Mouse (Mus musculus) forebrain, embryonic 16.5 days (tissue): ENCODE measurements around the gene Klrb1c. TPM values are rescaled to one million over a fixed set of nuclear protein-coding genes. Genes with fewer than 3 reads are reported as not detected.
A peak's percentile ranks its signal among the peaks of the same experiment; 100 is the strongest.

Experiments used
- ATAC-seq: fragments of 200-750 bp; cut with Nextera tagmentation; 2 replicates; pipeline ENCODE4 v1.8.0; 2017; ENCODE audit warnings: mild to moderate bottlenecking, moderate library complexity
- H3K27ac ChIP-seq: fragments of 300-500 bp; sonication (generic); 2 replicates; pipeline ENCODE4 v1.5.1; 2014; ENCODE audit warnings: low read length, control low read depth
- H3K27me3 ChIP-seq: fragments of 300-500 bp; sonication (generic); replicated peaks from 2 replicates; pipeline ENCODE4 v1.6.1; 2014; ENCODE audit warnings: low read length; ENCODE audit not compliant: control insufficient read depth, insufficient read depth
- H3K36me3 ChIP-seq: fragments of 300-500 bp; sonication (generic); 2 replicates; pipeline ENCODE4 v1.6.1; 2014; ENCODE audit not compliant: control insufficient read depth, insufficient read depth
- H3K4me1 ChIP-seq: fragments of 300-500 bp; sonication (generic); replicated peaks from 2 replicates; pipeline ENCODE4 v1.6.1; 2014; ENCODE audit warnings: low read length; ENCODE audit not compliant: control insufficient read depth, insufficient read depth
- H3K4me2 ChIP-seq: fragments of 300-500 bp; sonication (generic); 2 replicates; pipeline ENCODE4 v1.6.1; 2014; ENCODE audit warnings: mild to moderate bottlenecking, low read length, control low read depth
- H3K4me3 ChIP-seq: fragments of 300-500 bp; sonication (generic); replicated peaks from 2 replicates; pipeline ENCODE4 v1.5.1; 2014; ENCODE audit warnings: mild to moderate bottlenecking, low read length, control low read depth
- H3K9ac ChIP-seq: fragments of 300-500 bp; sonication (generic); replicated peaks from 2 replicates; pipeline ENCODE4 v1.6.1; 2014; ENCODE audit warnings: low read depth, low read length, control low read depth
- H3K9me3 ChIP-seq: fragments of 300-500 bp; sonication (generic); 2 replicates; pipeline ENCODE4 v1.6.1; 2016; ENCODE audit warnings: low read length; ENCODE audit not compliant: control insufficient read depth
- WGBS: fragments of 180-500 bp; shearing (Covaris S2); extraction: QIAGEN DNeasy Blood & Tissue Kit; methylation state at CpG from one replicate; pipeline ENCODE4 v1.1.7; 2014; 5-methylcytosine and 5-hydroxymethylcytosine counted together
- polyA plus RNA-seq: library from polyadenylated mRNA; unstranded; fragments of >200 nt; fragmentation: Nextera tagmentation; extraction: Ambion mirVana; gene quantifications from 2 replicates; pipeline ENCODE4 v1.2.1, GENCODE M21; 2015

The Klrb1c gene
- 0.15 TPM in 1 of 2 replicates, not detected in the other for polyA plus RNA-seq

GRCm38 (mm10) chr6:128789115-128789514 is at the start of gene Klrb1c:
Gene Klrb1c, minus strand, starts transcription at chr6:128789215.
- H3K27ac ChIP-seq = no peak within 1 kb of the TSS
- no peak for ATAC-seq
- no peak within 1 kb of the TSS for H3K4me3 ChIP-seq
- no peak within 1 kb of the TSS for H3K4me2 ChIP-seq
- H3K27me3 ChIP-seq = no peaks in the 10 kb centered on the region
- H3K9ac ChIP-seq = no peak within 1 kb of the TSS
- H3K36me3 ChIP-seq = no peaks in the 10 kb centered on the region
- no peaks in the 10 kb centered on the region for H3K4me1 ChIP-seq
- WGBS = 90% methylated on average over 2 of the region's 2 CpGs
- H3K9me3 ChIP-seq = no peaks in the 10 kb centered on the region

- under 1% methylated on average over 14 of the region's 14 CpGs for WGBS
- Histone ChIP-seq H3K36me3 (no peaks in the 10 kb centered on the region), H3K4me3 (peak overlapping the region; percentile 93), H3K9ac (peak overlapping the region; percentile 49), H3K27ac (peak overlapping the region; percentile 94), H3K27me3 (no peaks in the 10 kb centered on the region), H3K9me3 (no peaks in the 10 kb centered on the region), H3K4me1 (peaks cover 19% of the 10 kb centered on the region), H3K4me2 (peak overlapping the region; percentile 49)
- peak; percentile 34 for ATAC-seq
These were observed 48.7 kb upstream of the Klrb1c start for GRCm38 (mm10) chr6:128837454-128838341.

GRCm38 (mm10) chr6:128836955-128837334 is 47.9 kb upstream of the Klrb1c start:
- H3K4me3 ChIP-seq = peak overlapping the region; percentile 93
- peaks cover 15% of the 10 kb centered on the region for H3K4me1 ChIP-seq
- H3K4me2 ChIP-seq = peak overlapping the region; percentile 49
- peak overlapping the region; percentile 94 for H3K27ac ChIP-seq
- no peaks in the 10 kb centered on the region for H3K36me3 ChIP-seq
- no peaks in the 10 kb centered on the region for H3K27me3 ChIP-seq
- no peak for ATAC-seq
- no peak overlapping the region for H3K9ac ChIP-seq
- no peaks in the 10 kb centered on the region for H3K9me3 ChIP-seq
- WGBS = 79% methylated on average over 6 of the region's 6 CpGs

GRCm38 (mm10) chr6:128836191-128836954 is 47.4 kb upstream of the Klrb1c start:
- no peak for ATAC-seq
- 75% methylated on average over 8 of the region's 8 CpGs for WGBS
- Histone ChIP-seq H3K27ac (no peak overlapping the region), H3K27me3 (no peaks in the 10 kb centered on the region), H3K36me3 (no peaks in the 10 kb centered on the region), H3K4me2 (no peak overlapping the region), H3K9me3 (no peaks in the 10 kb centered on the region), H3K4me3 (no peak overlapping the region), H3K4me1 (peaks cover 11% of the 10 kb centered on the region), H3K9ac (no peak overlapping the region)

- 89% methylated on average over 4 of the region's 4 CpGs for WGBS
- no peaks in the 10 kb centered on the region for H3K27me3 ChIP-seq
- no peak overlapping the region for H3K9ac ChIP-seq
- ATAC-seq = no peak
- H3K27ac ChIP-seq = no peak overlapping the region
- no peak overlapping the region for H3K4me3 ChIP-seq
- H3K9me3 ChIP-seq = no peaks in the 10 kb centered on the region
- peaks cover 11% of the 10 kb centered on the region for H3K4me1 ChIP-seq
- H3K36me3 ChIP-seq = no peaks in the 10 kb centered on the region
- H3K4me2 ChIP-seq = no peak overlapping the region
These were observed 46.6 kb upstream of the Klrb1c start for GRCm38 (mm10) chr6:128835571-128835970.

- H3K4me2 ChIP-seq = no peak overlapping the region
- no peak overlapping the region for H3K4me3 ChIP-seq
- no peaks in the 10 kb centered on the region for H3K36me3 ChIP-seq
- ATAC-seq = no peak
- no peak overlapping the region for H3K9ac ChIP-seq
- H3K9me3 ChIP-seq = no peaks in the 10 kb centered on the region
- H3K27ac ChIP-seq = no peak overlapping the region
- WGBS = 89% methylated on average over 10 of the region's 10 CpGs
- peaks cover 5% of the 10 kb centered on the region for H3K4me1 ChIP-seq
- no peaks in the 10 kb centered on the region for H3K27me3 ChIP-seq
These were observed 44.0 kb upstream of the Klrb1c start for GRCm38 (mm10) chr6:128833046-128833445.

GRCm38 (mm10) chr6:128829837-128830236 is 40.8 kb upstream of the Klrb1c start:
- WGBS = 69% methylated on average over 4 of the region's 4 CpGs
- H3K27ac ChIP-seq = no peak overlapping the region
- no peaks in the 10 kb centered on the region for H3K4me1 ChIP-seq
- H3K9me3 ChIP-seq = no peaks in the 10 kb centered on the region
- ATAC-seq = no peak
- no peak overlapping the region for H3K4me3 ChIP-seq
- H3K36me3 ChIP-seq = no peaks in the 10 kb centered on the region
- no peak overlapping the region for H3K4me2 ChIP-seq
- no peak overlapping the region for H3K9ac ChIP-seq
- no peaks in the 10 kb centered on the region for H3K27me3 ChIP-seq

GRCm38 (mm10) chr6:128826781-128827180 is 37.8 kb upstream of the Klrb1c start:
- WGBS = 87% methylated on average over 3 of the region's 3 CpGs
- no peak for ATAC-seq
- no peaks in the 10 kb centered on the region for H3K36me3 ChIP-seq

GRCm38 (mm10) chr6:128826132-128826531 is 37.1 kb upstream of the Klrb1c start, which contains the start of the genes Gm44511 and Klrb1b:
Gene Gm44511, minus strand, starts transcription at chr6:128826315.
Gene Klrb1b, minus strand, starts transcription at chr6:128826331.
- ATAC-seq = no peak
- Histone ChIP-seq H3K4me1 (no peaks in the 10 kb centered on the region), H3K4me3 (no peak within 1 kb of the TSS)

More at GRCm38 (mm10) chr6:128826781-128827180, 37.8 kb upstream of the Klrb1c start:
- H3K4me3 ChIP-seq = no peak overlapping the region
- no peaks in the 10 kb centered on the region for H3K4me1 ChIP-seq
- H3K9me3 ChIP-seq = no peaks in the 10 kb centered on the region
- H3K27ac ChIP-seq = no peak overlapping the region
- no peaks in the 10 kb centered on the region for H3K27me3 ChIP-seq
- no peak overlapping the region for H3K9ac ChIP-seq
- no peak overlapping the region for H3K4me2 ChIP-seq

More at GRCm38 (mm10) chr6:128826132-128826531, 37.1 kb upstream of the Klrb1c start, which contains the start of the genes Gm44511 and Klrb1b:
- Histone ChIP-seq H3K4me2 (no peak within 1 kb of the TSS), H3K27ac (no peak within 1 kb of the TSS), H3K9ac (no peak within 1 kb of the TSS), H3K36me3 (no peaks in the 10 kb centered on the region), H3K9me3 (no peaks in the 10 kb centered on the region), H3K27me3 (no peaks in the 10 kb centered on the region)
- 94% methylated on average over 6 of the region's 6 CpGs for WGBS
